Mouse (Mus musculus) thymus, adult 2 months (tissue): ENCODE data around the gene Gm1113. TPM values are rescaled to one million over a fixed set of nuclear protein-coding genes. Genes with fewer than 3 reads are reported as not detected.

Source experiments
- DNase-seq: peaks from one replicate; pipeline ENCODE4 v3.0.0; 2021
- H3K27ac ChIP-seq: fragments of 200-500 bp; 2 replicates; pipeline ENCODE4 v1.5.1; 2012; ENCODE audit warnings: low read length, control low read depth; ENCODE audit not compliant: control insufficient read depth, insufficient read depth
- H3K27me3 ChIP-seq: fragments of 200-500 bp; 2 replicates; pipeline ENCODE4 v1.6.1; 2012; ENCODE audit warnings: mild to moderate bottlenecking, low read length, moderate library complexity, mixed read lengths; ENCODE audit not compliant: control insufficient read depth, insufficient read depth
- H3K36me3 ChIP-seq: fragments of 200-500 bp; 2 replicates; pipeline ENCODE4 v1.6.1; 2012; ENCODE audit warnings: mild to moderate bottlenecking, low read length, moderate library complexity; ENCODE audit not compliant: control insufficient read depth, insufficient read depth
- H3K4me1 ChIP-seq: fragments of 200-500 bp; replicated peaks from 2 replicates; pipeline ENCODE4 v1.6.1; 2012; ENCODE audit warnings: low read length; ENCODE audit not compliant: control insufficient read depth, insufficient read depth
- H3K4me3 ChIP-seq: fragments of 200-500 bp; 2 replicates; pipeline ENCODE4 v1.5.1; 2012; ENCODE audit warnings: mild to moderate bottlenecking, low read length, control low read depth, moderate library complexity; ENCODE audit not compliant: control insufficient read depth, insufficient read depth
- CTCF ChIP-seq: fragments of 200-500 bp; IDR thresholded peaks from 2 replicates; pipeline ENCODE4 v1.5.1; 2012; ENCODE audit warnings: mild to moderate bottlenecking, control low read depth, low read length, moderate library complexity, borderline replicate concordance; ENCODE audit not compliant: control insufficient read depth, poor library complexity, insufficient read depth; ENCODE audit errors: extremely low read depth
- POLR2A ChIP-seq: fragments of 200-500 bp; IDR thresholded peaks from 2 replicates; pipeline ENCODE4 v1.6.1; 2012; ENCODE audit warnings: mild to moderate bottlenecking, low read length, control low read depth, moderate library complexity; ENCODE audit not compliant: control insufficient read depth, poor library complexity, insufficient read depth; ENCODE audit errors: extremely low read depth
- WGBS: fragments of 180-500 bp; shearing (Covaris S2); methylation state at CpG from one replicate; pipeline ENCODE4 v1.1.7; 2018; 5-methylcytosine and 5-hydroxymethylcytosine counted together
- polyA plus RNA-seq: library from polyadenylated mRNA; depleted of rRNA; stranded (reverse); fragments of >200 nt; gene quantifications from 2 replicates; pipeline ENCODE4 v1.2.3, GENCODE M21; 2012; rRNA removed

The Gm1113 gene
- polyA plus RNA-seq, 1 experiment, result not detected

DNA sequence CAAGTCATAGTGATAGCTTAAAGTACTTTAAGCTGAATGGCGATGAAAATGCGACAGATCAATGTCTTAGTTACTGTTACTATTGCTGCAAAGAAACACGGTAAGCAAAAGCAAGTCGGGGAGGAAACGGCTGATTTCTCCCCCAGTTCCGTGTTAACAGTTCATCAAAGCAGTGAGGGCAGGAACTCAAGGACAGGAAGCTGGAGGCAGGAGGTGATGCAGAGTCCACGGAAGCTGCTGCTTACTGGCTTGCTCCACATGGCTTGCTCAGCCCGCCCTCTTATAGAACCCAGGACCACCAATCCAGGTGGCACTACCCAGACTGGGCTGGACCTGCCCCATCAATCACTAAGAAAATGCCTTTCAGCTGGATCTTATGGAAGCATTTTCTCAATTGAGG lies 58.5 kb downstream of the Gm1113 start:
- Histone ChIP-seq H3K4me1 (no peaks in the 10 kb centered on the region; the same call in 1 of the 2 replicates), H3K36me3 (peaks cover 10% of the 10 kb centered on the region), H3K27ac (no peak overlapping the region), H3K4me3 (no peak overlapping the region), H3K27me3 (no peaks in the 10 kb centered on the region)
- TF ChIP-seq POLR2A, result no peak
- TF ChIP-seq CTCF, result no peak
- DNase-seq, result no peak
- WGBS, result 64% methylated on average over 8 of the region's 8 CpGs

Other genes with a start within 250 kb of the Gm1113 start
- 8.7 and 8.8 TPM in 2 replicates for gene Cdon, start 97.1 kb downstream of the Gm1113 start, polyA plus RNA-seq
- gene Ddx25, start 40.3 kb upstream of the Gm1113 start, polyA plus RNA-seq, result 0.03 and 0.08 TPM in 2 replicates
- gene Pus3, start 40.3 kb upstream of the Gm1113 start, polyA plus RNA-seq, result 4.7 and 6.1 TPM in 2 replicates
- 0.33 and 0.49 TPM in 2 replicates for gene Pate2, start 52.0 kb upstream of the Gm1113 start, polyA plus RNA-seq
- gene Hyls1, start 52.1 kb upstream of the Gm1113 start, polyA plus RNA-seq, result 4.8 and 4.9 TPM in 2 replicates
- not detected in 2 replicates for gene Pate4, start 93.7 kb upstream of the Gm1113 start, polyA plus RNA-seq
- gene Pate3, start 129.9 kb upstream of the Gm1113 start, polyA plus RNA-seq, result not detected in 2 replicates
- not detected in 2 replicates for gene Pate1, start 169.1 kb upstream of the Gm1113 start, polyA plus RNA-seq
- gene Gm17677, start 222.8 kb upstream of the Gm1113 start, polyA plus RNA-seq, result not detected in 2 replicates